ENCODE assay signal across 8 mouse cellular contexts in the genomic region with DNA sequence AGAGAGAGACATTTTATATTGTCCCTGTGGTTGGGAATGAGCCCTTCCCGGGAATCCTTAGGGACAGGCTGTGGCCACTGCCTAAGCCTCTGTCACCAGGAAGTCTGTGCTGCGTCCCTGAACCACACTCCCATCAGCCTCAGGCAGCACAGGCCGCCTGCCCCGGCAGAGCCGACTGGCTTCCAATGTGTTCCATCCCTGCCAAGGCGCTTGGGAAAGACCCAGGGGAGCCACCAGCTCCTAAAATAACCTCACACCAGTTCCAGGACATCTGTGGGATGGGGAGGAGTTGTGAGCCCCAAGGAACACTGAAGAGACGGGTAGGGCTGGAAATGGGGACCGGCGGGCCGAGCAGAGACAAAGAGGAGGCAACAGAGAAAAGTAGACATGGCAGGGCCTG. TPM values are rescaled to one million over a fixed set of nuclear protein-coding genes. Genes with fewer than 3 reads are reported as not detected.
DNase-seq lines count a peak whose midpoint lies in the region; ATAC-seq lines count a peak whose summit lies in the region.

No protein-coding gene starts in this region.

- DNase-seq in layer of hippocampus, adult 9-11 months: peak; percentile 34
- DNase-seq in layer of hippocampus, adult 8-10 months (ENCODE audit: low spot score in 2 of 2): no peak
- DNase-seq in adrenal gland, postnatal 10 days: peak; percentile 79
- peak; percentile 93 for DNase-seq in gastrocnemius, postnatal 25 days
- DNase-seq in kidney, postnatal 36 days: peak; percentile 61 to 67
- DNase-seq in MN1 (ENCODE audit: low spot score): no peak
- no peak for DNase-seq in thymus, postnatal 36 days

- no peak overlapping the region for H3K27ac ChIP-seq in liver, embryonic 12.5 days

- H3K27me3 ChIP-seq in liver, embryonic 12.5 days (replicated peaks): no peaks in the 10 kb centered on the region

- H3K9me3 ChIP-seq in liver, embryonic 12.5 days (replicated peaks): no peaks in the 10 kb centered on the region

- no peaks in the 10 kb centered on the region for H3K36me3 ChIP-seq in liver, embryonic 12.5 days

- 67% methylated on average over 10 of the region's 10 CpGs for WGBS in liver, embryonic 12.5 days (ENCODE audit: insufficient replicate concordance)

- no peak for ATAC-seq in liver, embryonic 12.5 days

- H3K4me2 ChIP-seq in liver, embryonic 12.5 days: no peak overlapping the region

- H3K4me1 ChIP-seq in liver, embryonic 12.5 days: peaks cover 27% of the 10 kb centered on the region

- H3K4me3 ChIP-seq in liver, embryonic 12.5 days: no peak overlapping the region

- no peak overlapping the region for H3K9ac ChIP-seq in liver, embryonic 12.5 days

RNA-seq across cellular contexts. Expression of gene Grifin, which starts 6.8 kb away (rescaled TPM):
- total RNA-seq in layer of hippocampus, adult 8-10 months (2022): under 1 TPM in 2 of 4 experiments, not detected in 2; 0.67 to 0.80 TPM
- not detected for total RNA-seq in adrenal gland, postnatal 10 days (2021)
- total RNA-seq in gastrocnemius, postnatal 25 days (2021): not detected
- 6.3 and 7.8 TPM in 2 replicates for polyA plus RNA-seq in liver, embryonic 12.5 days (2016; fragmentation: Nextera tagmentation; extraction: Ambion mirVana)

RNA-seq across cellular contexts. Expression of gene Lfng, which starts 35.4 kb away (rescaled TPM):
- 10 to 100 TPM; 18.1 to 25.0 (median 22.8) TPM for total RNA-seq in layer of hippocampus, adult 8-10 months (2022)
- total RNA-seq in adrenal gland, postnatal 10 days (2021): 10 to 100 TPM; 18.2 to 24.6 TPM
- total RNA-seq in gastrocnemius, postnatal 25 days (2021): 1 to 10 TPM; 2.7 to 5.5 TPM
- polyA plus RNA-seq in liver, embryonic 12.5 days (2016; fragmentation: Nextera tagmentation; extraction: Ambion mirVana): 7.4 and 8.3 TPM in 2 replicates

Comparison
In these comparisons a context has a peak if more than half of its experiments do, and no peak if none do; other contexts are left out.
1. DNase-seq: peak in layer of hippocampus, adult 9-11 months (single experiment), adrenal gland, postnatal 10 days (single experiment), gastrocnemius, postnatal 25 days (single experiment) and kidney, postnatal 36 days (2 of 2); none in layer of hippocampus, adult 8-10 months (0 of 2), MN1 (single experiment) and thymus, postnatal 36 days (0 of 2).